Mouse (Mus musculus) heart, adult 2 months (tissue): Measurements from ENCODE around the gene Gls. TPM values are rescaled to one million over a fixed set of nuclear protein-coding genes. Genes with fewer than 3 reads are reported as not detected.

Source experiments
- DNase-seq, 2 experiments: peaks; one replicate each; pipeline ENCODE4 v3.0.0; 2021
- H3K27ac ChIP-seq: fragments of 200-600 bp; 2 replicates; pipeline ENCODE4 v1.8.1; 2022
- H3K27me3 ChIP-seq: fragments of 200-500 bp; 2 replicates; pipeline ENCODE4 v1.6.1; 2012; ENCODE audit warnings: mild to moderate bottlenecking, low read length, inconsistent platforms, mixed read lengths; ENCODE audit not compliant: control insufficient read depth, insufficient read depth
- H3K36me3 ChIP-seq: fragments of 200-500 bp; 2 replicates; pipeline ENCODE4 v1.6.1; 2012; ENCODE audit warnings: low read length, inconsistent platforms; ENCODE audit not compliant: control insufficient read depth, insufficient read depth
- H3K4me1 ChIP-seq: fragments of 200-500 bp; 2 replicates; pipeline ENCODE4 v1.6.1; 2011; ENCODE audit warnings: low read length; ENCODE audit not compliant: control insufficient read depth, insufficient read depth
- H3K4me3 ChIP-seq: fragments of 200-600 bp; 2 replicates; pipeline ENCODE4 v1.8.1; 2022
- H3K79me2 ChIP-seq: fragments of 200-500 bp; replicated peaks from 2 replicates; pipeline ENCODE4 v1.6.1; 2012; ENCODE audit warnings: mild to moderate bottlenecking, inconsistent platforms, low read length, moderate library complexity, mixed read lengths; ENCODE audit not compliant: control insufficient read depth, insufficient read depth
- H3K9ac ChIP-seq: fragments of 200-500 bp; 2 replicates; pipeline ENCODE4 v1.6.1; 2012; ENCODE audit warnings: low read depth, mild to moderate bottlenecking, control low read depth, inconsistent platforms, low read length, mixed read lengths
- CTCF ChIP-seq: fragments of 200-600 bp; IDR thresholded peaks from 2 replicates; pipeline ENCODE4 v1.8.1; 2022; ENCODE audit warnings: antibody characterized with exemption, mild to moderate bottlenecking, moderate library complexity
- EP300 ChIP-seq: fragments of 200-500 bp; IDR thresholded peaks from 2 replicates; pipeline ENCODE4 v1.6.1; 2011; ENCODE audit warnings: low read depth, low read length, control low read depth; ENCODE audit not compliant: insufficient read depth
- POLR2A ChIP-seq: fragments of 200-500 bp; IDR thresholded peaks from 2 replicates; pipeline ENCODE4 v1.6.1; 2011; ENCODE audit warnings: mild to moderate bottlenecking, low read depth, low read length, control low read depth; ENCODE audit not compliant: insufficient read depth
- WGBS: fragments of 180-500 bp; shearing (Covaris S2); methylation state at CpG from one replicate; pipeline ENCODE4 v1.1.7; 2018; 5-methylcytosine and 5-hydroxymethylcytosine counted together
- intact Hi-C: fragments of 180-260 bp; cut with DNase I; formaldehyde crosslinking; loops from one replicate; pipeline ENCODE4 v1.15.1; 2025
- polyA plus RNA-seq: library from polyadenylated mRNA; depleted of rRNA; stranded (reverse); fragments of >200 nt; gene quantifications from 2 replicates; pipeline ENCODE4 v1.2.3, GENCODE M21; 2012
- total RNA-seq, 2 experiments: library from RNA; stranded (reverse); gene quantifications; 2 replicates each; pipeline ENCODE4 v1.2.3; 2021

The Gls gene
- total and polyA plus RNA-seq, 3 experiments = 15.7 to 90.0 (median 79.5) TPM

DNA sequence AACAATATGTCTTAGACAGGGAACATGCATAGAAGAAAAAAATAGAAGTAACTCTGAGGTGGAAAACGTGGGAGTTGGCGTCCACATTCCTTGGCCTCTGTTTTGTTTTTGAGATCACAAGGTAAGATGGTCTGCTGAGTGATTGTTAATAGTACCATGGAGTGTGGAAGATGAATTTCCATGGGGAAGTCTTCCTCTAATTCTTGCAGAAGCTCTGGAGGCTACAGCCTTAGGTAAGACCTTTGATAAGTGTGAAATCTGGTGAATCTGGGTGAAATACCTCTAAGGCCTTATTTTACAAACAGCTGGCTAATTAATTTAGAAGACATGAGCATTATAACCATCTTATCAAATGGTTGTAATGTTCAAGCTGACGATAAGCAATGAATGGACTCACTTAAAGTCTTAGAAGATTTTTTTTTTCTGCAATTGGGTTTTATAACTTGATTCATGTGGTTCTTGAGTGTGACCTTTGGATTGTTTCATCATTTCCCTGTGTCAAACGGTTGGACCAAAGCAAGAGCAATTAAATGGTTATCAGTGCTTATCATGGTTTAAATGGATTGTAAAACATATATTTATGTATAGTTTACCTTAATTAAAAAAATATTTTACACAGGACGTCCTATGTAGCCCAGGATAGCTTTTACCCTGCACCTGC, 39.1 kb upstream of the Gls start:
- intact Hi-C loops = no loop called here
- no peak overlapping the region for H3K27ac ChIP-seq
- no peaks in the 10 kb centered on the region for H3K79me2 ChIP-seq
- H3K9ac ChIP-seq = no peak overlapping the region
- 59% methylated on average over 5 of the region's 5 CpGs for WGBS
- no peak overlapping the region for H3K4me3 ChIP-seq
- no peaks in the 10 kb centered on the region for H3K27me3 ChIP-seq
- no peaks in the 10 kb centered on the region for H3K36me3 ChIP-seq
- H3K4me1 ChIP-seq = no peaks in the 10 kb centered on the region; the same call in 1 of the 2 replicates
- no peak for DNase-seq
- TF ChIP-seq EP300 (no peak), POLR2A (no peak), CTCF (no peak)

DNA sequence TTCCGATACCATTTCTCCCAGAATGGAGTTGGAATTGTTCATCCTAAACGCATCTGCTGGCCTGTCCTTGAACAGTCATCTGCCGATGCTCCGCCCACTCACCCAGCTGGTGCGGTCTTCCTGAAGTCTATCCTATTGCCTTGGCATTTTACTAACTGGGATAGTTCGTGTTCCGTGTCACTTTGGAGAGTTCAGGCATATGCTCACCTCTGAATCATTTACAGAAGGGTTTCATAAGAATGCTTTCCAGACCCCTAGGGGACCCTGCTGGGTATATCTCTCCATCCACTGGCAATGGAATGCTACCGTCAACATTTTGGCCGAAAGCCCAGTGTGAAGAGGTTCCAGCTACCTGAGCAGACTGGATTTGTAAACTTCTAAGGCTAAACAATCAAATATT, 37.3 kb upstream of the Gls start:
- intact Hi-C loops = no loop called here
- Histone ChIP-seq H3K9ac (no peak overlapping the region), H3K4me1 (no peaks in the 10 kb centered on the region; the same call in 1 of the 2 replicates), H3K27me3 (no peaks in the 10 kb centered on the region), H3K4me3 (no peak overlapping the region), H3K79me2 (no peaks in the 10 kb centered on the region), H3K36me3 (no peaks in the 10 kb centered on the region), H3K27ac (no peak overlapping the region)
- TF ChIP-seq CTCF = no peak
- TF ChIP-seq POLR2A = no peak
- TF ChIP-seq EP300 = no peak
- 56% methylated on average over 9 of the region's 9 CpGs for WGBS
- no peak for DNase-seq

DNA sequence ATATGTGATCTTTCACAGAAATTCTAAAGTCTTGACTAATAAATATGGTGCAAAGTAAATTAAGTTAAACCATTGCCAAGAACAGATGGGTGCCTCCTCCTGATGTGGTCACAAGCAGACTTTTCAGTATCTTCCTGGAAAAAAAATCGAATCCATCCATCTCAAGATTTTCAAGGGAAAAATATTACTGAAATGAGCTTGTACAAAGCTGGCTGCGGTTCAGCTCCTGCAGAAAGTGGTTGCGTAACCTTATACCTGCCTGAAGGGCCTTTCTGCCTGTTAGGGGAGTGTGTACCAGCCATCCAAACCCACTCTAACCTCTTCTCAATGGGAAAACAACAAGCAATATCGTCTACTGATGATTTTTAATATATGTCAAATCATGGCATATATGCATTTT, 36.6 kb upstream of the Gls start:
- H3K27ac ChIP-seq = no peak overlapping the region
- no peak for DNase-seq
- no peak overlapping the region for H3K9ac ChIP-seq
- WGBS = 85% methylated on average over 4 of the region's 4 CpGs
- no peaks in the 10 kb centered on the region for H3K36me3 ChIP-seq
- intact Hi-C loops = no loop called here
- no peak for TF ChIP-seq POLR2A
- TF ChIP-seq EP300 = no peak
- no peak for TF ChIP-seq CTCF
- no peaks in the 10 kb centered on the region for H3K79me2 ChIP-seq
- no peak overlapping the region for H3K4me3 ChIP-seq
- no peaks in the 10 kb centered on the region; the same call in 1 of the 2 replicates for H3K4me1 ChIP-seq
- H3K27me3 ChIP-seq = no peaks in the 10 kb centered on the region

DNA sequence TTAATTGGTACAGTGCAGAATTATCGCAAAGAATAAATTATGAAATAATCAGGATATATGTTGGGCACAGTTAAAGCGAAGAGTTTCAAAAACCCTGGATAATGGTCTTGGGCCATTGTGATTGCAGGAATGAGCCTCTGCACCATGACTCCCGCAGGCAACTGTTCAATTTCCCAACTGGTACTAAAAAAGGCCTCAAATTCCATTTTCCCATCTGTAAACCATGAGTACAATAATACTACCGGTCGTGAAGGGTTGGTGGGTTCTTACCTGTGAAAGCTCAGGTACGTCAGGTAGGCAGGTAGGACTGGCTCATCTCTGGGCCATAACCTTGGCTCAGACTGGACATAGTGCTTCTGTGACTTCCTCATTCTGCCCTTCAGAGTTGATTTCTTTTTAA, 35.0 kb upstream of the Gls start:
- WGBS = 88% methylated on average over 6 of the region's 6 CpGs
- Histone ChIP-seq H3K36me3 (no peaks in the 10 kb centered on the region), H3K9ac (no peak overlapping the region), H3K27ac (no peak overlapping the region), H3K79me2 (no peaks in the 10 kb centered on the region), H3K4me1 (no peaks in the 10 kb centered on the region; the same call in 1 of the 2 replicates), H3K27me3 (no peaks in the 10 kb centered on the region), H3K4me3 (no peak overlapping the region)
- intact Hi-C loops = no loop called here
- TF ChIP-seq POLR2A (no peak), EP300 (no peak), CTCF (no peak)
- DNase-seq = no peak

DNA sequence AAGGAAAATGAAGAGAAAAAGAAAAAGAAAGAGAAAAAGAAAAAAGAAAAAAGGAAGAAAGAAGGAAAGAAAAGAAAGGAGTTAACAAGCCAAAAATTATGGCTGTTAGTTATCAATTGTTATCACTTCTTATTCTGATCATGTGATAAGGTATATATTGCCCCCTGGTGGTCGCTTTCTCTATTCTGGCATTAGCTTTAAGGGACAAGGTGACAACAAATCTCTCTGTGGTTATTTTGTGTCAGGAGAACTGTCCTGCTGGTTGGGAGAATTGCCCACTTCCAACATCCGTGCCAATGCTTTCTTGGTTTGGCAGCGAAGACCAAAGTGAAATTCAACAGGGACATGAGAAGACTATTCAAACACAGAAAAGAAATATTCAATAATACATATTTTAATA, 34.6 kb upstream of the Gls start:
- Histone ChIP-seq H3K27ac (no peak overlapping the region), H3K27me3 (no peaks in the 10 kb centered on the region), H3K4me3 (no peak overlapping the region), H3K79me2 (no peaks in the 10 kb centered on the region), H3K4me1 (no peaks in the 10 kb centered on the region; the same call in 1 of the 2 replicates), H3K36me3 (no peaks in the 10 kb centered on the region), H3K9ac (no peak overlapping the region)
- DNase-seq = peak; percentile 21 to 22
- no peak for TF ChIP-seq EP300
- peak; percentile 80 for TF ChIP-seq CTCF
- 34% methylated on average over 3 of the region's 3 CpGs for WGBS
- intact Hi-C loops = loop anchor here (1.0 to 2.0 kb wide), 2 partner anchors 93 to 121 kb away; no protein-coding TSS in a partner anchor

DNA sequence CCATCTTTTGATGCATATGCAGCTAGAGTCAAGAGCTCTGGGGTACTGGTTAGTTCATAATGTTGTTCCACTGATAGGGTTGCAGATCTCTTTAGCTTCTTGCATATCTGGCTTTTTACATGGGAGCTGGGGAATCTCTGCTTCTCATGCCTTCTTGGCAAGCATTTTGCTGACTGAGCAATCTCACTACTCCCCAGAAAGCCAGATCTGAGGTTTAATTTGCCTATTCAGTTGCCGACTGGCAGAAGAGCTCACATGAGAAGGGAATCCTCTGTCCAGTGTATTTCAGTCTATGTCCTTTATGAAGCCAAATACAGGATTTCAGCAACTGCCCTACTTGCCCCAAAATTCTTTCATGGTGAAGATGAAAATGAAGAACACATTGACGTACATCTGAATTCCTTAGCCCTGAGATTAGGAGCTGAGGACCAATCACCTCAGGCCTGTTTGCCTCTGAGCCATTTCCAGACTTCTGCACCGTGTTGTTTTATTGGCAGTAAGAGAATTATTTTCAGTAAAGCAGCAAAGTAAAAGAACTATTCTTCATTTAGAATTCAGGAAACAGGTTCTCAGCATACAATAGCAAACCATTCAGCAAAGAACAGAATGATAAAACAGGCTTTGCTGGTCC, 33.0 kb upstream of the Gls start:
- WGBS = 60% methylated on average over 3 of the region's 3 CpGs
- no peaks in the 10 kb centered on the region for H3K79me2 ChIP-seq
- intact Hi-C loops = loop anchor here (2.0 kb wide), 1 partner anchor 91 kb away; no protein-coding TSS in a partner anchor

More for the DNA sequence above, 33.0 kb upstream of the Gls start:
- no peak overlapping the region for H3K27ac ChIP-seq
- DNase-seq = no peak
- no peak overlapping the region for H3K4me3 ChIP-seq
- no peak overlapping the region for H3K9ac ChIP-seq
- no peaks in the 10 kb centered on the region for H3K36me3 ChIP-seq
- no peaks in the 10 kb centered on the region; the same call in 1 of the 2 replicates for H3K4me1 ChIP-seq
- no peak for TF ChIP-seq CTCF
- no peak for TF ChIP-seq POLR2A
- no peak for TF ChIP-seq EP300
- no peaks in the 10 kb centered on the region for H3K27me3 ChIP-seq
